Mouse (Mus musculus) embryonic stem cell, embryonic (primary cell): ENCODE measurements around the gene Kifap3.

Experiments used
- CTCF ChIA-PET, 4 experiments: fragments of 300-600 bp in 2 of 4; fragments of 350-600 bp in 2 of 4; sonication (Branson Sonifier 250); formaldehyde crosslinking; loops; one replicate each; lab custom pipeline; 2022; ENCODE audit warnings: inconsistent platforms in 2 of 4; lab: Charles Lee
- POLR2A ChIA-PET, 4 experiments: fragments of 300-600 bp in 2 of 4; fragments of 350-600 bp in 2 of 4; sonication (Branson Sonifier 250); formaldehyde crosslinking; loops; one replicate each; lab custom pipeline; 2022; ENCODE audit warnings: antibody characterized with exemption in 4 of 4, inconsistent platforms in 1 of 4; lab: Charles Lee

The Kifap3 gene

DNA sequence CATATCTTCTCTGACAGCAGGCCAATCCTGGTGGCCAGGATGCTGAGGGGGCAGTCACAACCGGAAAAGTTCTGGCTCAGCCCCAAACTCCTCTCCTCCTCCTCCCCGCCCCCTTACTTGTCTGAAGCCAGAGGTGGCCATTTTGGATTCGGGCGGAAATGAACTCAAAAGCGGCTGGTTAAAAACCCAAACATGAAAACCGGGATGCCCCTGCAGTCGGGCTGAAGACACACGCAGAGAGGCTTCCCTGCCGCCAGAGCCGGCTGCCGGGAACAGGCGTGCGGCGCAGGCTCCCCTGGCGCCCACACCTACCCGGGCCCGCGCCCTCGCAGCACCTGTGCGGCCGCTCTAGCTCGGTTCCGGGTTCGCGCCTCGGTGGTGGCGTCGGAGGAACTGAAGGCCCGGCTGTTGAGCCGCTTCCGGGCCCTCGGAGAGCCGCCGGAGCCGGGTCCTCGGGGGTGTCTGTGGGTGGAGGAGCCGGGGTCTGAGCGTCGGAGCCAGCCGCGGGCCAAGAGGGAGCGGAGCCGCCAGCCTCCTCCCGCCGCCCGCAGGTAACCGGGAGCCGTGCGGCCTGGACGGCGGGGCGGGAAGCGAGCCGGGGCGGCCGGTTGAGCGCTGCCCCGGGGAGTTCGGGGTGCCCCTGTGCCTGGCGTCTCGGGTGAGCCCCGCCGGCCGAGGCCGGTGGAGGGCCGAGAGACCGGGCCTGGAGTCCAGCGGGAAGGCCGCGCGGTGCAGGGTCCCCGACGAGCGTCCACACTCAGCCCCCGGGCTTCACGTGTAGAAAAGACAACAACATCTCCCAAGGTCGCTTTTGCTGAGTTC, 150.5 kb downstream of the Kifap3 start:
- ChIA-PET CTCF (interaction anchor here in 1 of 4 experiments (1.5 kb wide), 1 partner anchor 209 kb away, joined by 4 read pairs; no protein-coding TSS in a partner anchor), POLR2A (interaction anchor here in 3 of 4 experiments (0.6 to 4.2 kb wide), 10 partner anchors 12 to 1650 kb away, joined by 3 to 24 read pairs (median 5); partner anchors contain the start of genes BC055324 (in 2 of the 3), Mettl18 (in 2 of the 3), Gorab (in 1 of the 3) and Kifap3 (in 1 of the 3))

DNA sequence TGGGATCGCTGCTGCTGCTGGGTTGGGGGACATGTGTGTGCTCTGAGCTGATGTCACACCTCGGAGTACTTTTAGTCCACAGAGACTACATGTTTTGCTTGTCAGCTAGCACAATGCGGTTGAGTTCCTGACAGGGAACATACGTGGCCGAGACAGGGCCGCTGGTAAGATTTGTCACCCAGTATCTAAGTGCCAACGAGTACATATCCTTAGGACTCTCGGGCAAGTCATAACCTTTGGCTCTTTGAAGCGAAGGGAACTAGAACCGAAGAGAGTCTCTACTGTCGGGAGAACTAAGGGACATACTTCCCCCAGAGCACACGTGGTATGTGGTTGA, 151.0 kb downstream of the Kifap3 start:
- CTCF ChIA-PET, result interaction anchor here in 1 of 4 experiments (0.7 to 1.5 kb wide), 2 partner anchors 20 to 208 kb away, joined by 3 to 4 read pairs; no protein-coding TSS in a partner anchor
- POLR2A ChIA-PET, result interaction anchor here in 3 of 4 experiments (0.9 to 4.2 kb wide), 11 partner anchors 9 to 527 kb away, joined by 3 to 24 read pairs (median 5); partner anchors contain the start of genes BC055324 (in 2 of the 3), Mettl18 (in 2 of the 3), Gorab (in 1 of the 3) and Kifap3 (in 1 of the 3)

DNA sequence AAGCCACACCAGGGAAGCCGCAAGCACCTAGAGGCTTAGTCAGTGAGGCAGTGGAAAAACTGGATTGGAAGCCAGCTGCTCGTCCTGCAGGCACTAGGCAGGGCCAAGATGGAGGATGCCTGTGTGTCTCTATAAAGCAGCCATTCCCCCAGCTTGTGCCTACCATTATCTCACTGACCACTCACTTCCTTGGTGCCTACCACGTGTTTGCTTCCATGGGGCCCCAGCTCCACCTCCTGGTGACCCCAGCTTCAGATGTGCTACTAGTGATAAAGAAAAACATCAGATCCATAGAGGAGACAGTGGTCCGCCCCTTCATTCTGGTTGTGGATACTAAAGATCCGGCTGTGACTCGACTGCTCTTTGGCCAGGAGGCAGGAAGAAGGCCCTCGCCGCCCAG, 152.4 kb downstream of the Kifap3 start:
- POLR2A ChIA-PET, result interaction anchor here in 3 of 4 experiments (1.1 to 4.2 kb wide), 9 partner anchors 10 to 314 kb away, joined by 3 to 24 read pairs (median 4); partner anchors contain the start of genes BC055324 (in 2 of the 3) and Mettl18 (in 2 of the 3)
- CTCF ChIA-PET, result no interaction called here

DNA sequence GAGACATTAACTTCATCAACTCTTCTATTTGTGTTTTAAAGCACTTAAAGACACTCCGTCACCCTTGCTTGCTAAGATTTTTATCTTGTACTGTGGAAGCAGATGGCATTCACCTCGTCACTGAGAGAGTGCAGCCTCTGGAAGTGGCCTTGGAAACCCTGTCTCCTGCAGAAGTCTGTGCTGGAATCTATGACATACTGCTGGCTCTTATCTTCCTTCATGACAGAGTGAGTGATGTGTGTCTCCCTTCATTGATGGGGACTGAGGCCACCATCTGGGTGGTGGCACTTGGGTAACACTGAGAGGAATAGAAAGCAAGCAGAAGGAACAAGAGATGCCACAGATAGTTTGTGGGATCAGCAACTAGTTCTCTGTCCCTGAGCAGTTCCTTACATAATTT, 155.2 kb downstream of the Kifap3 start:
- ChIA-PET CTCF (interaction anchor here in 1 of 4 experiments (1.5 kb wide), 1 partner anchor 204 kb away, joined by 4 read pairs; no protein-coding TSS in a partner anchor), POLR2A (interaction anchor here in 2 of 4 experiments (1.1 to 1.6 kb wide), 2 partner anchors 11 to 13 kb away, joined by 3 read pairs; no protein-coding TSS in a partner anchor)

DNA sequence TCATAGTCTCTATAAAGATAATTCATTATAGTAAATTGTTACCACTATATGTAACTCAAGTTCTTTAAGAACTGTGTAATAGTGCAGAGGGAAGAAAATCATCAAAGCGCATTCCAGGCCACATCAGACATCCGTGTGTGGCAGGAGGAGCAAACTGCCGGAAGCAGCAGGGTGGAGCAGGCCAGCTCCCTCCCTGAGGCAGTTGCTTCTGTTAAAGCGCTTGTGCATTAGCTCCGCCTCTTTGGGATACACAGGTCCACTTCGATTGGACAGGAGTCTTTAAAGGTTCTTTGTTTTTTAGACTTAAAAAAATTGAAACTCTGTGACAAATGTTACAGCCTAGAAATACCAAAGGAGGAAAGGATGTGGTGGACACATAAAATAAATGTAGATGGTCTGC, 162.7 kb downstream of the Kifap3 start:
- CTCF ChIA-PET, result interaction anchor here in 1 of 4 experiments (0.6 kb wide), 1 partner anchor 50 kb away, joined by 4 read pairs; no protein-coding TSS in a partner anchor

DNA sequence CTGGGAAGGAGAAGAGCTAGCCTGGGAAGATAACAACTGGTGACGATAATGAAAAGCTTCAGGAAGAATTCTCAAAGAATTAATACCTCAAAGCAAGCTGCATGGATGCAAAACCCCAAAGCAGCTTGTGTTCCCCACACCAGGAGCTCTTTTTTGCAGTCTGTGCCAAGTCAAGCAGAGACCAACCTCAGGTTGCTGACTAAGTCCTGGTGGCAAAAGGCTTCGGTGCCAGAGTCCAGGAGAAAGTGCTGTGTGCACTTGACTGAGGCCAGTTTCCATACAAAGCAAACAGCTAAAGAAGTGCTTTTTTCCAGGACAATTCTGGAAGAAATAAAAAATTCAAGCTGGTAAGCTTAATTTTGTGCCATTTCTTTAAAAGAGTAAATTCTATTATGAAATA, 174.0 kb downstream of the Kifap3 start:
- ChIA-PET CTCF (no interaction called here), POLR2A (interaction anchor here in 1 of 4 experiments (0.9 to 2.1 kb wide), 5 partner anchors 9 to 41 kb away, joined by 3 to 11 read pairs (median 5); partner anchors contain the start of genes BC055324, Mettl18 and Scyl3)

More for the DNA sequence above, 162.7 kb downstream of the Kifap3 start:
- POLR2A ChIA-PET, result interaction anchor here in 2 of 4 experiments (1.0 to 5.2 kb wide), 4 partner anchors 10 to 53 kb away, joined by 3 to 24 read pairs (median 4); partner anchors contain the start of genes BC055324 (in 1 of the 2) and Mettl18 (in 1 of the 2)

DNA sequence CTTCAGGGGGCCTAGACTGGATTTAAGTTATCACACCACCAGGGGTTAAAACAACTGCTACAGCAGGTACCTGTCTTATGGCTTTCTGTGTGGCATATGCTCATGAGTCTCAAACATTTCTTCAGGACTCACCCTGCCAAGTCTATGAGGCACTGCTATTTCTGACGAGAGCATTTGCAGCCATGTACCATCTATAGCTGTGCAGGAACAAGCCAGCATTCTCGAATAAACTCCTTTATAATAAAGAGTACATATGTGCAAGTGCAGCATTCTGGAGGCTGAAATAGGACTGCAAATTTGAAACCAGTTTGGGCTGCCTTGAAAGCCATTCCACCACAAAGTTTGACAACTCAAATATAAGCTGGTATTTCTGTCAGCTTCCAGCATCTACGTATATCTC, 178.7 kb downstream of the Kifap3 start:
- ChIA-PET POLR2A (interaction anchor here in 1 of 4 experiments (1.3 kb wide), 1 partner anchor 25 kb away, joined by 4 read pairs; no protein-coding TSS in a partner anchor), CTCF (no interaction called here)

DNA sequence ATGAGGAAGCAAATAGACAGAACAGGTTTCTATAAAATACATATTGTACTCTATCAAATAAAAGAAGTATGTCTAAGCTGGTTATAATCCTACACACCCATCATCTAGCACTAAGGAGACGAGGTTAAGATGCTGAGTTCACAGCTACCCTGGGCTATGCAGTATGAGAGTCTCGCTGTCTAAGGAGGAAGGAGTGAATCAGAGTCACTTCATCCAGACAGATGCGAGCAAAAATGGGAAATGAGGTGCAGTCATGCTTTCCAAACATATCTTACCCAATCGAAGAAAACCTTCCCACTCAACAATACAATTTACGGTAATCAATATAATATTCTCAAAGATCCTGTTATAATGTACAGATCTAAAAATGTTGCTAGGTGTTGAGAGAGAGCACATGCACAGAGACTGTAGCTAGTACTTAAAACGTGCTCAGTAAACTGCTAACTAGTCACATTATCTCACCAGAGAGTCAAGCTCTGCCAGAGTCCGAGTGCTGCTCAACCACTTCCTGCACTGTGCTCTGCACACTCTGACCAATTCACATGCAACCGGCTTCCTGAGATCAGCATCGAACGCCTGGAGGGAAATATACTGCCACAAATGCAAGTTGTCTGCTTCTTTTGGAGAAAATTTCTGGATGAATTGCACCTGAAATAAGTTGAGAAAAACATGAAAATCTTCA, 184.8 kb downstream of the Kifap3 start:
- POLR2A ChIA-PET, result interaction anchor here in 1 of 4 experiments (2.8 kb wide), 1 partner anchor 11 kb away, joined by 11 read pairs; no protein-coding TSS in a partner anchor
- CTCF ChIA-PET, result interaction anchor here in 1 of 4 experiments (0.5 kb wide), 1 partner anchor 50 kb away, joined by 4 read pairs; no protein-coding TSS in a partner anchor
